In genomic region chr8:119574437-119575365, GRCm38 (mm10) we compare ENCODE assay signal across 8 mouse cellular contexts. TPM values are rescaled to one million over a fixed set of nuclear protein-coding genes. Genes with fewer than 3 reads are reported as not detected.
DNase-seq lines count a peak whose midpoint lies in the region; ATAC-seq lines count a peak whose summit lies in the region.

TSS of gene Hsdl1 (minus strand) at chr8:119575183.
TSS of gene Dnaaf1 (plus strand) at chr8:119575235.

- H3K4me2 ChIP-seq in intestine, embryonic 14.5 days (ENCODE audit: low read length) = peak within 1 kb of the TSS; percentile 88

- intact Hi-C loops in gastrocnemius, postnatal 14 days (cut with DNase I; ENCODE audit: low total_unique reads) = no loop called here
- intact Hi-C loops in left cerebral cortex, postnatal 14 days (cut with DNase I) = loop anchor here (2.0 kb wide), 1 partner anchor 16 kb away; the partner anchor contains the start of gene Mbtps1

- H3K4me3 ChIP-seq in intestine, embryonic 14.5 days (ENCODE audit: low read depth, low read length) = peak within 1 kb of the TSS; percentile 68

- under 1% methylated on average over 85 of the region's 97 CpGs for WGBS in intestine, embryonic 14.5 days

- peaks cover 12% of the 10 kb centered on the region; the same call in 1 of the 2 replicates for H3K27me3 ChIP-seq in intestine, embryonic 14.5 days (replicated peaks; ENCODE audit: control insufficient read depth, insufficient read depth, low read length)

- peak within 1 kb of the TSS; percentile 67 for H3K9ac ChIP-seq in intestine, embryonic 14.5 days (ENCODE audit: low read length)

- no peaks in the 10 kb centered on the region for H3K36me3 ChIP-seq in intestine, embryonic 14.5 days (ENCODE audit: control insufficient read depth, insufficient read depth, low read length)

- H3K4me1 ChIP-seq in intestine, embryonic 14.5 days (replicated peaks; ENCODE audit: control insufficient read depth, insufficient read depth, low read length) = no peaks in the 10 kb centered on the region; the same call in 1 of the 2 replicates

- DNase-seq in adrenal gland, adult 18-20 months (ENCODE audit: low spot score in 2 of 2) = peak; percentile 99 to 100
- peak; percentile 93 for DNase-seq in embryo, embryonic 10.5 days (ENCODE audit: low spot score)
- DNase-seq in gastrocnemius, postnatal 14 days = peak; percentile 97
- peak; percentile 98 for DNase-seq in intestine, embryonic 14.5 days (ENCODE audit: low spot score)
- DNase-seq in left cerebral cortex, postnatal 14 days (ENCODE audit: low spot score in 2 of 2) = peak; percentile 92 to 95
- DNase-seq in right cerebral cortex, postnatal 14 days = peak; percentile 98
- peak; percentile 99 for DNase-seq in urinary bladder, postnatal 25 days (ENCODE audit: low spot score)

- peak within 1 kb of the TSS; percentile 43; the same call in 1 of the 2 replicates for H3K27ac ChIP-seq in intestine, embryonic 14.5 days (ENCODE audit: low read depth)

- no peaks in the 10 kb centered on the region for H3K9me3 ChIP-seq in intestine, embryonic 14.5 days (ENCODE audit: control insufficient read depth, low read length)

- ATAC-seq in intestine, embryonic 14.5 days (replicated peaks; ENCODE audit: low FRiP score, low TSS enrichment, low read depth) = peak; percentile 89
- peak; percentile 46 for ATAC-seq in megakaryocyte-erythroid progenitor cell, adult 5-6 weeks (replicated peaks; ENCODE audit: low FRiP score, low TSS enrichment, poor library complexity, severe bottlenecking)

RNA-seq across cellular contexts. Expression of gene Hsdl1, which starts in this region (rescaled TPM):
- total RNA-seq in adrenal gland, adult 18-20 months (2021) = 10 to 100 TPM; 22.3 to 45.4 TPM
- 10 to 100 TPM; 12.6 to 13.7 TPM for total RNA-seq in gastrocnemius, postnatal 14 days (2021)
- 36.6 and 38.0 TPM in 2 replicates for polyA plus RNA-seq in intestine, embryonic 14.5 days (2014; fragmentation: Nextera tagmentation; extraction: Ambion mirVana)
- 10 to 100 TPM; 42.3 to 47.2 TPM for total RNA-seq in left cerebral cortex, postnatal 14 days (2021)
- total RNA-seq in megakaryocyte-erythroid progenitor cell, adult 5-6 weeks (2014; fragmentation: Nextera tagmentation) = 22.6 and 32.0 TPM in 2 replicates
- total RNA-seq in megakaryocyte-erythroid progenitor cell, adult 5-6 weeks (2017) = 36.1 and 52.6 TPM in 2 replicates

RNA-seq across cellular contexts. Expression of gene Dnaaf1, which starts in this region (rescaled TPM):
- total RNA-seq in adrenal gland, adult 18-20 months (2021) = not detected
- not detected for total RNA-seq in gastrocnemius, postnatal 14 days (2021)
- 0.37 and 0.89 TPM in 2 replicates for polyA plus RNA-seq in intestine, embryonic 14.5 days (2014; fragmentation: Nextera tagmentation; extraction: Ambion mirVana)
- total RNA-seq in left cerebral cortex, postnatal 14 days (2021) = under 1 TPM; 0.11 to 0.20 TPM
- 0.24 TPM in 1 of 2 replicates, not detected in the other for total RNA-seq in megakaryocyte-erythroid progenitor cell, adult 5-6 weeks (2014; fragmentation: Nextera tagmentation)
- total RNA-seq in megakaryocyte-erythroid progenitor cell, adult 5-6 weeks (2017) = 0.38 TPM in 1 of 2 replicates, not detected in the other

Comparison
In these comparisons a context has a peak if more than half of its experiments do, and no peak if none do; other contexts are left out.
1. Peak in every context shown above with its lines: DNase-seq, ATAC-seq, H3K4me3 ChIP-seq and H3K27ac ChIP-seq.